Comparison of ENCODE assay signal across 10 mouse cellular contexts in the genomic region with DNA sequence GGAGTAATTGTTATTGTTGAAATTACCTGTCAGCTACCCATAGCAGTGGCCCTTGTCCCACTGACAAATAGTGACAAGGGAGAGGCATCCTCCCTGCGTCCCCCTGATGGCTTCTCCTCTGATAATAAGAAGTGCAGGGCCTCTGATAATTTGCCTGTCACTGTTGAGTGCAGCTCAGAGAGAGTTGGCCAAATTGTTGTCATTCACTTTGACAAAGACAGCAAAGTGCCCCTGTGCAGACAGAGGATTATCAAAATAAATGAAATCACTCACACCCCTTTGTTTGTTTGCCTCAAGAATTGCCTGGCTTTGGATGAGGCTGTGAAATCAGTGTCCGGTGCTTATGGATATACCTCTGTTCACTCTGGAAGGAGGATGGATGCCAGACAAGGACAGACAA.
DNase-seq lines count a peak whose midpoint lies in the region; ATAC-seq and TF ChIP-seq lines count a peak whose summit lies in the region.
"Had no signal": no experiment of that assay in that cellular context is flagged by ENCODE, and none has a peak within 500 bp of the region (broad histone marks: within the 10 kb centered on the region; RNA-seq: fewer than 3 reads in every experiment).

No protein-coding gene starts in this region.

- no peaks in the 10 kb centered on the region for H3K9me3 ChIP-seq in kidney, postnatal 0 days (replicated peaks; ENCODE audit: low read length)
- H3K9me3 ChIP-seq in intestine, embryonic 14.5 days (ENCODE audit: control insufficient read depth, low read length): no peaks in the 10 kb centered on the region
- no peaks in the 10 kb centered on the region for H3K9me3 ChIP-seq in stomach, embryonic 14.5 days (ENCODE audit: control insufficient read depth, low read depth, low read length)

- DNase-seq in cerebellum, adult 8-10 months: peak; percentile 62
- no peak for DNase-seq in cerebellum, postnatal 4 days (ENCODE audit: low spot score in 2 of 2)
- DNase-seq in kidney, postnatal 0 days (ENCODE audit: low spot score): no peak
- no peak for DNase-seq in kidney, postnatal 25 days
- no peak for DNase-seq in intestine, embryonic 14.5 days (ENCODE audit: low spot score)
- DNase-seq in gastrocnemius, adult 18-20 months (ENCODE audit: low spot score): no peak
- DNase-seq in thymus, adult 2 months: no peak
- DNase-seq: adrenal gland, postnatal 36 days; heart, postnatal 4 days had no signal

- TF ChIP-seq POLR2A in thymus, adult 2 months (IDR thresholded peaks at IDR 0.05; ENCODE audit: control insufficient read depth, extremely low read depth, insufficient read depth, low read length, poor library complexity): no peak

- TF ChIP-seq CTCF in kidney, postnatal 0 days (IDR thresholded peaks at IDR 0.05; ENCODE audit: low read depth): no peak
- TF ChIP-seq CTCF in thymus, adult 2 months (IDR thresholded peaks at IDR 0.05; ENCODE audit: borderline replicate concordance, control insufficient read depth, extremely low read depth, insufficient read depth, low read length, poor library complexity): no peak

- 56% methylated on average over 2 of the region's 2 CpGs for WGBS in kidney, postnatal 0 days
- WGBS in intestine, embryonic 14.5 days: 50% methylated on average over 2 of the region's 2 CpGs
- WGBS in stomach, embryonic 14.5 days: 32% methylated on average over 2 of the region's 2 CpGs
- 97% methylated on average over 2 of the region's 2 CpGs for WGBS in thymus, adult 2 months

- H3K9ac ChIP-seq in kidney, postnatal 0 days (ENCODE audit: low read depth, low read length): no peak overlapping the region
- H3K9ac ChIP-seq in intestine, embryonic 14.5 days (ENCODE audit: low read length): no peak overlapping the region; the same call in 1 of the 2 replicates
- H3K9ac ChIP-seq in stomach, embryonic 14.5 days (replicated peaks; ENCODE audit: low read depth, low read length): no peak overlapping the region

- H3K4me1 ChIP-seq in kidney, postnatal 0 days (replicated peaks; ENCODE audit: insufficient read depth, low read length): peaks cover 16% of the 10 kb centered on the region; the same call in 1 of the 2 replicates
- peaks cover 72% of the 10 kb centered on the region for H3K4me1 ChIP-seq in intestine, embryonic 14.5 days (replicated peaks; ENCODE audit: control insufficient read depth, insufficient read depth, low read length)
- peaks cover 52% of the 10 kb centered on the region for H3K4me1 ChIP-seq in stomach, embryonic 14.5 days (ENCODE audit: control insufficient read depth, insufficient read depth, low read length)
- H3K4me1 ChIP-seq in thymus, adult 2 months (replicated peaks; ENCODE audit: control insufficient read depth, insufficient read depth, low read length): no peaks in the 10 kb centered on the region

- ATAC-seq in kidney, postnatal 0 days (replicated peaks; ENCODE audit: low FRiP score, low read depth): no peak
- no peak for ATAC-seq in intestine, embryonic 14.5 days (replicated peaks; ENCODE audit: low FRiP score, low TSS enrichment, low read depth)
- ATAC-seq in stomach, embryonic 14.5 days (ENCODE audit: insufficient number of reproducible peaks, insufficient read depth, low FRiP score, low read depth): no peak

- no peaks in the 10 kb centered on the region for H3K27me3 ChIP-seq in kidney, postnatal 0 days (ENCODE audit: insufficient read depth, low read length)
- H3K27me3 ChIP-seq in intestine, embryonic 14.5 days (replicated peaks; ENCODE audit: control insufficient read depth, insufficient read depth, low read length): no peaks in the 10 kb centered on the region
- no peaks in the 10 kb centered on the region for H3K27me3 ChIP-seq in stomach, embryonic 14.5 days (ENCODE audit: control insufficient read depth, insufficient read depth, low read length)
- H3K27me3 ChIP-seq in thymus, adult 2 months (ENCODE audit: control insufficient read depth, insufficient read depth, low read length): no peaks in the 10 kb centered on the region

- H3K27ac ChIP-seq in kidney, postnatal 0 days: 0 out of 2 replicates have a peak overlapping the region, but pooled peaks have one; percentile 28
- H3K27ac ChIP-seq in intestine, embryonic 14.5 days (ENCODE audit: low read depth): peak overlapping the region; percentile 92
- peak overlapping the region; percentile 93 for H3K27ac ChIP-seq in stomach, embryonic 14.5 days (ENCODE audit: low read length)
- H3K27ac ChIP-seq in thymus, adult 2 months (ENCODE audit: control insufficient read depth, insufficient read depth, low read length): no peak overlapping the region

- H3K36me3 ChIP-seq in kidney, postnatal 0 days (ENCODE audit: insufficient read depth, low read length): no peaks in the 10 kb centered on the region
- no peaks in the 10 kb centered on the region for H3K36me3 ChIP-seq in intestine, embryonic 14.5 days (ENCODE audit: control insufficient read depth, insufficient read depth, low read length)
- no peaks in the 10 kb centered on the region for H3K36me3 ChIP-seq in stomach, embryonic 14.5 days (ENCODE audit: control insufficient read depth, insufficient read depth, low read length)
- H3K36me3 ChIP-seq in thymus, adult 2 months (ENCODE audit: control insufficient read depth, insufficient read depth, low read length): no peaks in the 10 kb centered on the region

- H3K4me3 ChIP-seq in kidney, postnatal 0 days (replicated peaks; ENCODE audit: low read depth, low read length): no peak overlapping the region
- no peak overlapping the region for H3K4me3 ChIP-seq in intestine, embryonic 14.5 days (ENCODE audit: low read depth, low read length)
- no peak overlapping the region for H3K4me3 ChIP-seq in stomach, embryonic 14.5 days (ENCODE audit: low read depth, low read length)
- no peak overlapping the region for H3K4me3 ChIP-seq in thymus, adult 2 months (ENCODE audit: control insufficient read depth, insufficient read depth, low read length)

- H3K4me2 ChIP-seq in kidney, postnatal 0 days (ENCODE audit: low read length): peak overlapping the region; percentile 53
- H3K4me2 ChIP-seq in intestine, embryonic 14.5 days (ENCODE audit: low read length): peak overlapping the region; percentile 23; the same call in 1 of the 2 replicates
- peak overlapping the region; percentile 13 for H3K4me2 ChIP-seq in stomach, embryonic 14.5 days (replicated peaks; ENCODE audit: low read depth, low read length)
